Mouse (Mus musculus) neural tube, embryonic 15.5 days (tissue): ENCODE measurements around the gene Aifm3. TPM values are rescaled to one million over a fixed set of nuclear protein-coding genes. Genes with fewer than 3 reads are reported as not detected.
A peak's percentile ranks its signal among the peaks of the same experiment; 100 is the strongest.
"Not testable (repeated sequence)": the region's sequence is repeated elsewhere in the genome, so short reads cannot be mapped to it uniquely, and the experiment has no call there.

Experiments
- ATAC-seq: fragments of 200-750 bp; cut with Nextera tagmentation; 2 replicates; pipeline ENCODE4 v1.8.0; 2017; ENCODE audit warnings: mild to moderate bottlenecking, moderate TSS enrichment, moderate library complexity; ENCODE audit not compliant: low FRiP score
- H3K27ac ChIP-seq: fragments of 300-500 bp; sonication (generic); replicated peaks from 2 replicates; pipeline ENCODE4 v1.5.1; 2015; ENCODE audit warnings: mild to moderate bottlenecking, inconsistent platforms
- H3K27me3 ChIP-seq: fragments of 300-500 bp; sonication (generic); replicated peaks from 2 replicates; pipeline ENCODE4 v1.6.1; 2015; ENCODE audit warnings: inconsistent platforms
- H3K36me3 ChIP-seq: fragments of 300-500 bp; sonication (generic); 2 replicates; pipeline ENCODE4 v1.6.1; 2015; ENCODE audit warnings: inconsistent platforms
- H3K4me1 ChIP-seq: fragments of 300-500 bp; sonication (generic); 2 replicates; pipeline ENCODE4 v1.6.1; 2015; ENCODE audit warnings: inconsistent platforms
- H3K4me2 ChIP-seq: fragments of 300-500 bp; sonication (generic); 2 replicates; pipeline ENCODE4 v1.6.1; 2015; ENCODE audit warnings: inconsistent platforms, mild to moderate bottlenecking, moderate library complexity
- H3K4me3 ChIP-seq: fragments of 300-500 bp; sonication (generic); replicated peaks from 2 replicates; pipeline ENCODE4 v1.5.1; 2015; ENCODE audit warnings: mild to moderate bottlenecking, inconsistent platforms
- H3K9ac ChIP-seq: fragments of 300-500 bp; sonication (generic); replicated peaks from 2 replicates; pipeline ENCODE4 v1.6.1; 2015; ENCODE audit warnings: mild to moderate bottlenecking, inconsistent platforms
- H3K9me3 ChIP-seq: fragments of 300-500 bp; sonication (generic); replicated peaks from 2 replicates; pipeline ENCODE4 v1.6.1; 2016; ENCODE audit warnings: inconsistent platforms
- WGBS: fragments of 180-500 bp; shearing (Covaris S2); methylation state at CpG from one replicate; pipeline ENCODE4 v1.1.7; 2015; ENCODE audit warnings: mixed read lengths; 5-methylcytosine and 5-hydroxymethylcytosine counted together
- polyA plus RNA-seq: library from polyadenylated mRNA; unstranded; fragments of >200 nt; fragmentation: Nextera tagmentation; extraction: Ambion mirVana; gene quantifications from 2 replicates; pipeline ENCODE4 v1.2.1, GENCODE M21; 2015

Gene Aifm3
- polyA plus RNA-seq, 1 experiment from 2014 or later: 4.8 TPM

DNA sequence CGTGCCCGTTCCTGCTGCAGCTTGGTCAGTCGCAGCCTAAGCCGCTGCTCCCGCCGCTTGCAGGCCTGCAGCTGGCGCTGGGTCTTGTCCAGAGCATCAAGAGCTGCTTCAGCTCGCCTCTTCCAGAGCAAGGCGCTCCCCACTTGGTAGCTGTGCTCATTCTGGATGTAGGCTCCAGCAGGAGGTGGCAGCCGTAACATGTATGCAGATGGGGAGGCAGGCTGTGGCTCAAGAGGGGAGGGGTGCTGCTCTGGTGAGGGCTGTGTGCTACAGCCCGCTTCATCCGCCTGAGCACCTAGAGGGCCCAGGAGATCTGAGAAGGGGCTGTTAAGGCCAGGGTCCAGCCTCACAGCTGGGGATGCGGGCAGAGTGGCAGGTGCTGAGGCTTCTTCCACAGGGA is 38.9 kb downstream of the Aifm3 start:
- Histone ChIP-seq H3K27ac (no peak overlapping the region), H3K9me3 (no peaks in the 10 kb centered on the region), H3K36me3 (peaks cover 56% of the 10 kb centered on the region), H3K4me3 (no peak overlapping the region), H3K4me1 (peaks cover 29% of the 10 kb centered on the region), H3K4me2 (no peak overlapping the region), H3K9ac (no peak overlapping the region), H3K27me3 (no peaks in the 10 kb centered on the region)
- ATAC-seq: no peak
- 84% methylated on average over 13 of the region's 13 CpGs for WGBS

DNA sequence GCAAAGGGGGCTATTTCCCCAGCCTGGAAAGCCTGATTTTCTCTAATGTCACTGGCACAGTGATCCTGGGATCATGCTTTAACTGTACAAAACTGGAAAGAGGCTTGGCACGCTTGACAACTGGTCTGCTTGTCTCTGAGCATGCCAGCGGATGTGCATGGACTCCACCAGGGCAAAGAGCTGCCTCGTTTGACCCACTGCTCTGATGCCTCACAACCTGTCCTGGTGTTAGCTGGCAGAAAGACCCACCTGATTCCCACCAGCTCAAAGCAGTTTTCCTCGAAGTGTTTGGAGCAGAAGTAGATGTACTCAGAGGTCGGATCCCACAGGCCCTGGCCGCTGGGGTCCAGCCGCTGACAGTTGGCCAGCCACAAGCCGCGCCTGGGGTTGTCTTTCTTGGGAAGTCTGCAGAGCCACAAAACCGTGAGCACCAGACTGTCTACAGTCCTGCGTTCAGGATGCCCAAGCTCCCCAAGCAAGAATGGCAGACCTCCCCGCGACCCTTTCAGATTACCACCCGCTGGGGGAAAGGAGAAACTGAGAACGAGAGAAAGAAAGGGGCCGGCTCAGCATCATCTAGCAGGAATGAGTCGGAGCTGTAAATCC is 40.7 kb downstream of the Aifm3 start:
- WGBS: 20% methylated on average over 17 of the region's 17 CpGs

DNA sequence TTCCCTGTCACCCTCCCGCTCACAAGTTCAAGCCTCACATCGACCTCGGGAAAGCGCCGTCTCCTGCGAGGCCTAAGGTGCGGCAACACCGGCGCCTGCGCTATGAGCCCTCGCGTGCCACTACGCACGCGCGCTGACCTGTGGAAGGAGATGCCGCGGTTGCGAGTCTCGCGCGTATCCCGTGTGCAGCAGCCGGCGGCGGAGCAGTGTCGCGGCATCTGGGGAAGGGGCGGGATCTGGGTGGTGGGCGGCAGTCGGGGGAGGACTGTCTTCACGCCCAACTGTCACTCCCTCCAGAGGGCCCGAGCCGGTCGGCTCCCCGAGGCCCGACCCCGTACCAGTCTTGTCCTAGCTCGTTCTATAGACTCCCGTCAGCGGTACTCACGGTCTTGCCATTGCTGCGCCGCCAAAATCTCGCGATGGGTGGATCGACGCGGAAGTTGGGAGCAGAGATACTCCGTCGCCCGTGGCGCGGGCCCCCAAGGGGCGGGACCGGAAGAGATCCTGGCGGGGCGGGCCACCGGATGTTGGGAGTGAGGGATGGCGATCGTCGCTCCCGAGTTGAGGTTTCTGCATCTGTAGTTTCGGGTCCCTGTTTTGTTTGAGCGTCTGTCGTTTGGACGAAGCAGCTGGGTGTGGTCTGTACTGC is 41.4 kb downstream of the Aifm3 start, which contains the start of gene Thap7:
Gene Thap7, minus strand, starts transcription at position 497 of the 649 bp plus-strand sequence.
- peak within 1 kb of the TSS; percentile 95 for H3K4me2 ChIP-seq
- peak; percentile 97 for ATAC-seq
- H3K9ac ChIP-seq: peak within 1 kb of the TSS; percentile 73
- H3K4me1 ChIP-seq: peaks cover 29% of the 10 kb centered on the region
- no peaks in the 10 kb centered on the region for H3K9me3 ChIP-seq
- H3K4me3 ChIP-seq: peak within 1 kb of the TSS; percentile 65
- H3K27me3 ChIP-seq: no peaks in the 10 kb centered on the region
- under 1% methylated on average over 67 of the region's 67 CpGs for WGBS
- H3K27ac ChIP-seq: peak within 1 kb of the TSS; percentile 99
- peaks cover 34% of the 10 kb centered on the region for H3K36me3 ChIP-seq

More for the DNA sequence above, 40.7 kb downstream of the Aifm3 start:
- Histone ChIP-seq H3K4me3 (peak overlapping the region; percentile 65), H3K27ac (peak overlapping the region; percentile 99), H3K4me1 (peaks cover 29% of the 10 kb centered on the region), H3K4me2 (peak overlapping the region; percentile 95), H3K36me3 (peaks cover 41% of the 10 kb centered on the region), H3K9ac (peak overlapping the region; percentile 73), H3K27me3 (no peaks in the 10 kb centered on the region), H3K9me3 (no peaks in the 10 kb centered on the region)
- peak; percentile 8; the same call in 1 of the 2 replicates for ATAC-seq

DNA sequence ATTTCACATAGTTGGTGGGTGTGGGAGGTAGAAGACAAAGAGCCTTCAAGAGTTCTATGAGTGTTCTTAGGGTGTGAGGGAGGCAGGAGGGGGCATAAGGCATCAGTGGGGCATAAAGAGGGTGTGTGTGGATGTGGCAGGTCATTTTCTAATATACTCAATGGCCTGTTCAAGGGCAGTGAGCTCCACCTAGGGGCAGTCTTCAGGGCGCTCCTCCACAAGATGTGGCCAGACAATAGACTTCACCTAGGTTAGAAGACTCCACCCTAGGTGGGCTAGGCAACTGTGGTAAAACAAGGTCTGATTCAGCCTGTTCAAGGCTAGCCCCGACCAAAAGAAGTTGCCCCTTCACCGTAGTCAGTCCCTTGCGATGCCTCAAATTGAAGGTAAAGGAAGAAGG is 42.9 kb downstream of the Aifm3 start:
- Histone ChIP-seq H3K9ac (no peak overlapping the region), H3K9me3 (no peaks in the 10 kb centered on the region), H3K4me1 (peaks cover 29% of the 10 kb centered on the region), H3K36me3 (peaks cover 19% of the 10 kb centered on the region), H3K4me3 (no peak overlapping the region), H3K27ac (no peak overlapping the region), H3K27me3 (no peaks in the 10 kb centered on the region; the same call in 1 of the 2 replicates), H3K4me2 (peak overlapping the region; percentile 95; the same call in 1 of the 2 replicates)
- 67% methylated on average over 4 of the region's 4 CpGs for WGBS
- no peak for ATAC-seq

DNA sequence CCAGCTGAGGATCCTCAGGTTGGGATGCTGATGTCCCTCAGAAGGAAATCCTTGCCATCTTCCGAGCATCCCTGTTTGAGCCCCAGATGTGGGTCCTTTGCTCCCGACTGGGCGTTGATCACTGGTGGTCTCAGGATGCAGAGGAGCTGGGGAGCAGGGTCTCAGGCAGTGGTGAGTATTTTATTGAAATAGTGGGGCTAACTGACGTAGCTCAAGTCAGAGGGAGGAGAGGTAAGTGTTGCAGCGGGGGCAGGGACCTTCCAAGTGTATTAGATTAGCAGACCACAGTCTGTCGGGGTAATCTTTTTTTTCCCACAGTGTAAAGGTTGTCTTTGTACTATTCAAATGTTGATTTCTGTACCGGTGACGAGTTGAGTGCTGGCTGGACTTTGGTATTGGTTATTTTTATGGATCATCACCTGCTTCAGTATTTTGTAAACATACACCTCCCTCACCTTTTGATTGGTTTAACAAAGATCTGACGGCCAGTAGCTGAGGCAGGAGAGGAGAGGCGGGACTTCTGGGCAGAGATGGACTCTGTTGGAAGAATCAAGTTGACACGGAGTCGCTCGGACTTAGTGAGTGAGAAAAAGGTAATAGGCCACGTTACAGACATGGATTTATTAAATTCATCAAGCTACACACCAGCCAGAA is 43.4 kb downstream of the Aifm3 start:
- H3K27me3 ChIP-seq: no peaks in the 10 kb centered on the region; the same call in 1 of the 2 replicates
- peaks cover 29% of the 10 kb centered on the region for H3K4me1 ChIP-seq
- H3K4me3 ChIP-seq: no peak overlapping the region
- WGBS: 69% methylated on average over 14 of the region's 14 CpGs
- peaks cover 14% of the 10 kb centered on the region for H3K36me3 ChIP-seq
- no peak overlapping the region for H3K4me2 ChIP-seq
- H3K9ac ChIP-seq: no peak overlapping the region
- H3K9me3 ChIP-seq: no peaks in the 10 kb centered on the region
- no peak overlapping the region for H3K27ac ChIP-seq
- ATAC-seq: no peak

DNA sequence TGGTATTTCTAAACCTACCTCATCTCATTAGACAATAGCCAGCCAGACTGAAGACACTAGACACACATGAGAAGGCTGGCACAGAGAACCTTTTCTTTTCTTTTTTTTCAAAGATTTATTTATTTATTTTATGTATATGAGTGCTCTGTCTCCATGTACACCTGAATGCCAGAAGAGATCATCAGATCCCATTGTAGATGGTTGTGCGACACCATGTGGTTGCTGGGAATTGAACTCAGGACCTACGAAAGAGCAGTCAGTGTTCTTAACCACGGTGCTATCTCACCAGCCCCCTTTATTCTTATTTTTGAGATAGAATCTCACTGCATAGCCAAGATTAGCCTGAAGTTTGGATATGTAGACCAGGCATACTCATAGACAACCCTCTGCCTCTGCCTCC is 47.2 kb downstream of the Aifm3 start:
- Histone ChIP-seq H3K4me3 (no peak overlapping the region), H3K4me2 (no peak overlapping the region), H3K27ac (no peak overlapping the region), H3K9ac (no peak overlapping the region), H3K36me3 (no peaks in the 10 kb centered on the region), H3K27me3 (no peaks in the 10 kb centered on the region; the same call in 1 of the 2 replicates), H3K4me1 (peaks cover 9% of the 10 kb centered on the region), H3K9me3 (no peaks in the 10 kb centered on the region)
- 96% methylated on average over 3 of the region's 3 CpGs for WGBS
- ATAC-seq: no peak

DNA sequence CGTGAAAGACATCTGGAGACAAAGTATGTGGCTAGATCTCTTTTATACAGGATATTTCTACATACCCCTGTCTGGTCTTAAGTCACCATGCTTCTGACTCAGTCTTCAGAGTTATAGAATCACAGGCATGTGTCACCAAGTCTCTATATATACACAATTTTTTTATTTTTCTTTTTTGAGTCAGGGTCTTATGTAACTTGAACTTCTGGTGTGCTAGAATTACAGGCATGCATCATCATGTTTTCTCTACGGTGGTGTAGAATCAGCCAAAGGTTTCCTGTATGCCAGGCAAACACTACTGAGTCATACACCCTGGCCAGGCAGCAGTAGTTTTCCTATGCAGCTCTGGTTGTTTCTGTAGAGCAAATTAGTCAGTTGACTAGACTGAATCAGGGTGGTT is 53.2 kb downstream of the Aifm3 start:
- WGBS: 86% methylated on average over 2 of the region's 2 CpGs
- no peak overlapping the region for H3K27ac ChIP-seq

DNA sequence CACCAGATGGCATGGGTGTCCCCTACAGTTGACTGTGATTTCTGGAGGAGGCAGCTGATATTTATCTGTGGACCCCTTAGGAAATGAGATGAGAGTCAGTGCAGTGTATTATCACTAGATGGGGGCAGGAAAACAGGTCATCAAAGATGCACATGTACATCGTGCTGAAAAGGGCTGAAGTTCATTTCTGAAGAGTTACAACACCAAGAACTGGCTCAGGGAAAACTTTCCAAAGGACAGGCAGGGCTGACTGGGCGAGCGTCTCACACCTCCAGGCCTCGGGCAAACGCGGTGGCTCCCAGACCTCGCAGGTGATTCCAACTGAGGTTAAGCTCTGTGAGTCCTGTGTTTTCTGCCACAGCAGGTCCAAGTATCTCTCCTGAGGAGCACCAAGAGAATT is 63.4 kb downstream of the Aifm3 start:
- no peak for ATAC-seq
- Histone ChIP-seq H3K9me3 (no peaks in the 10 kb centered on the region), H3K27ac (no peak overlapping the region), H3K4me2 (no peak overlapping the region), H3K27me3 (no peaks in the 10 kb centered on the region), H3K9ac (no peak overlapping the region), H3K4me3 (no peak overlapping the region), H3K4me1 (peaks cover 11% of the 10 kb centered on the region), H3K36me3 (no peaks in the 10 kb centered on the region)
- WGBS: 87% methylated on average over 7 of the region's 7 CpGs

More for the DNA sequence above, 53.2 kb downstream of the Aifm3 start:
- ATAC-seq: no peak
- no peak overlapping the region for H3K4me3 ChIP-seq
- H3K4me1 ChIP-seq: no peaks in the 10 kb centered on the region
- no peaks in the 10 kb centered on the region for H3K9me3 ChIP-seq
- no peaks in the 10 kb centered on the region for H3K27me3 ChIP-seq
- no peak overlapping the region for H3K4me2 ChIP-seq
- H3K36me3 ChIP-seq: no peaks in the 10 kb centered on the region
- no peak overlapping the region for H3K9ac ChIP-seq

DNA sequence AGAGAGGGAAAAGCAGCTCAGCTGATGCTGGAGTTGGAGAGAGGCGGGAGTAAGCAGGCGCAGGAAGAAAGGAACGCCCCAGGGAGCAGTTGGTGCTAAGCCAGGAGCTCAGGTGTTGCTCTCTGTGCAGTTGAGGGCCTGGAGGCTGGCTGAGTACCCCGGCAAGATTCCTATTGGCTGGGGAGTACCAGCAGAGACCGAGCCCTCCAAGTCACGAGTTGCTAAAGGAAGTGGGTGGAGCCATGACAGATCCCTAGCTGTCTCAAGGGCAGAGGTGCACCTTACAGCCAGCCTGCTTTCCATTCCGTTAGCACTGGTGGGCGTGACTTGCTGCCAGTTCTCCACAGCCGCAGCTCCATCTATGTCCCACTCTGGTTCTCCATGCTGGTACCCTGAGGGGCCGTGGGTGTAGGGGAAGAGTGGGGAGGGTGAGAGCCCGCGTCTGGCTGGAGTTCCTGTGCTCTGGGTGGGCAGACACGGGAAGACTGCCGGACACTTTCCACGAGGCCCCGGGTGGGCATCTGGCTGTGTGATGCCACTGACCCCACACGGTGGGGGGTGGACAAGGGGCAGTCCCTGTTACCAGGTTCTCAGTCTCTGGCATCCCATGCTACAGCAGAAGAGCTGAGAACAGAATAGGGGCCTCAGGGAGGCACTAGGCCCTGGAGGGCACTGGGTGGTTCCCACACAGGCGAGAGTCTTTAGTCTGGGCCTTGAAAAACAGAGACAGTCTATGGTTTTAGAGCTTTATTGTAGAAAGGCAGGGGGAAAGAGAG is 64.7 kb downstream of the Aifm3 start:
- Histone ChIP-seq H3K4me3 (peak overlapping the region; percentile 20), H3K9ac (no peak overlapping the region), H3K27ac (peak overlapping the region; percentile 65; the same call in 1 of the 2 replicates), H3K27me3 (peaks cover under 1% of the 10 kb centered on the region; the same call in 1 of the 2 replicates), H3K9me3 (no peaks in the 10 kb centered on the region), H3K36me3 (no peaks in the 10 kb centered on the region), H3K4me2 (peak overlapping the region; percentile 54), H3K4me1 (peaks cover 21% of the 10 kb centered on the region)
- 4% methylated on average over 18 of the region's 18 CpGs for WGBS
- peak; percentile 87 for ATAC-seq

DNA sequence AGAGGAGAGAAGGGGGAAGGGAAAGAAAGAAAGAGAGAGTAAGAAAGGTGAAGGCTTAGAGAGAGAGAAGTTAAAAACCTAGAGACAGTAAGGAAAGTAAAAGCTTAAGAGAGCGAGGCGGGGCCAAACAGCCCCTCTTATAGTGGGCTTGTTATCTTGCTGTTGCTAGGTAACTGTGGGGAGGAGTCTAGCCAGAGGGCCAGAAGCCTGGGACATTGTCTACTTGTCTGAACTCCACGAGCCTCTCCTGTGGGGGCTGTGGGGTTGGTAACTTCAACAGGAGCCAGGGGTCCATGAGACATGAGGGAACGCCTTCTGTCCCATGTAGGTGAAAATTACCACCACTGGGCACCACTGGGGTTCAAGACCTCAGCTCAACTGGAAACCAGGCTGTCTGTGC is 65.3 kb downstream of the Aifm3 start:
- peaks cover 24% of the 10 kb centered on the region for H3K4me1 ChIP-seq
- H3K4me2 ChIP-seq: peak overlapping the region; percentile 54
- H3K9ac ChIP-seq, H3K4me3 ChIP-seq, ATAC-seq, H3K27me3 ChIP-seq, H3K9me3 ChIP-seq, H3K27ac ChIP-seq, H3K36me3 ChIP-seq: not testable (repeated sequence)
- WGBS: 14% methylated on average over 4 of the region's 4 CpGs

DNA sequence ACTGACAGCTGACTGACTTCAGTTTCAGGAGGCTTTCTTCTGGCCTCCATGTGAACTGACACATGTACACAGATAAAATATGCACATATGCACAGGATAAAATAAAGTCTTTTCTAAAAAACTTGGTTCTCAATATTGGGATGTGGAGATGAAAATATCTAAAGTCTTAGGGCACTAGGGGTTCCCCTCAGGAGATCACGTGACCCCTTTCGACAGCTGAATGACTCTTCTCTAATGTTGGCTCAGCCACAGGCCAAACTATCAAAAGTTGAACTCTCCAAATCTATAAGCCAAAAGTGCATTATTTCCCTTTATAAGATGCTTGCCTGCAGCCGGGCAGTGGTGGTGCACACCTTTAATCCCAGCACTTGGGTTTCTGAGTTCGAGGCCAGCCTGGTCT is 66.8 kb downstream of the Aifm3 start:
- Histone ChIP-seq H3K4me3 (no peak overlapping the region), H3K4me2 (no peak overlapping the region), H3K36me3 (no peaks in the 10 kb centered on the region), H3K27me3 (peaks cover 19% of the 10 kb centered on the region; the same call in 1 of the 2 replicates), H3K9ac (no peak overlapping the region), H3K27ac (no peak overlapping the region), H3K9me3 (no peaks in the 10 kb centered on the region), H3K4me1 (peaks cover 30% of the 10 kb centered on the region)
- ATAC-seq: no peak
- WGBS: 91% methylated on average over 4 of the region's 4 CpGs
